Mouse (Mus musculus) liver, postnatal 0 days (tissue): ENCODE results near the gene Phf19. TPM values are rescaled to one million over a fixed set of nuclear protein-coding genes. Genes with fewer than 3 reads are reported as not detected.

Source experiments
- ATAC-seq: fragments of 200-750 bp; cut with Nextera tagmentation; 2 replicates; pipeline ENCODE4 v1.8.0; 2017; ENCODE audit warnings: mild to moderate bottlenecking, moderate library complexity
- DNase-seq: peaks from one replicate; pipeline ENCODE4 v3.0.0-alpha.2; 2016
- H3K27ac ChIP-seq: fragments of 300-500 bp; sonication (generic); 2 replicates; pipeline ENCODE4 v1.5.1; 2014; ENCODE audit warnings: antibody characterized with exemption, moderate library complexity, mild to moderate bottlenecking, low read depth
- H3K27me3 ChIP-seq: fragments of 300-500 bp; sonication (generic); 2 replicates; pipeline ENCODE4 v1.6.1; 2014; ENCODE audit warnings: low read length, control low read depth, mixed read lengths; ENCODE audit not compliant: insufficient read depth
- H3K36me3 ChIP-seq: fragments of 300-500 bp; sonication (generic); replicated peaks from 2 replicates; pipeline ENCODE4 v1.6.1; 2014; ENCODE audit warnings: mild to moderate bottlenecking, control low read depth, low read length, moderate library complexity, mixed read lengths; ENCODE audit not compliant: insufficient read depth
- H3K4me1 ChIP-seq: fragments of 300-500 bp; sonication (generic); 2 replicates; pipeline ENCODE4 v1.6.1; 2014; ENCODE audit warnings: antibody characterized with exemption, mild to moderate bottlenecking, control low read depth; ENCODE audit not compliant: insufficient read depth
- H3K4me2 ChIP-seq: fragments of 300-500 bp; sonication (generic); 2 replicates; pipeline ENCODE4 v1.6.1; 2014; ENCODE audit warnings: low read depth, mild to moderate bottlenecking, low read length, moderate library complexity, mixed read lengths
- H3K4me3 ChIP-seq: fragments of 300-500 bp; sonication (generic); 2 replicates; pipeline ENCODE4 v1.5.1; 2014; ENCODE audit warnings: low read depth, low read length
- H3K9ac ChIP-seq: fragments of 300-500 bp; sonication (generic); replicated peaks from 2 replicates; pipeline ENCODE4 v1.6.1; 2014; ENCODE audit warnings: mild to moderate bottlenecking, moderate library complexity
- H3K9me3 ChIP-seq: fragments of 300-500 bp; sonication (generic); 2 replicates; pipeline ENCODE4 v1.6.1; 2016; ENCODE audit warnings: mild to moderate bottlenecking, control low read depth, low read length, mixed read lengths
- CTCF ChIP-seq: sonication (generic); IDR thresholded peaks from 2 replicates; pipeline ENCODE4 v1.5.1; 2016; ENCODE audit warnings: antibody characterized with exemption, low read depth
- EP300 ChIP-seq: IDR thresholded peaks from 2 replicates; pipeline ENCODE4 v1.6.1; 2016; ENCODE audit warnings: antibody characterized with exemption, low read depth, mild to moderate bottlenecking
- WGBS: fragments of 180-500 bp; shearing (Covaris S2); extraction: QIAGEN DNeasy Blood & Tissue Kit; methylation state at CpG from one replicate; pipeline ENCODE4 v1.1.7; 2014; ENCODE audit not compliant: insufficient replicate concordance; 5-methylcytosine and 5-hydroxymethylcytosine counted together
- polyA plus RNA-seq: library from polyadenylated mRNA; unstranded; fragments of >200 nt; fragmentation: Nextera tagmentation; extraction: Ambion mirVana; gene quantifications from 2 replicates; pipeline ENCODE4 v1.2.1, GENCODE M21; 2015

Phf19 gene
- polyA plus RNA-seq, 1 experiment from 2014 or later: 1.1 TPM

DNA sequence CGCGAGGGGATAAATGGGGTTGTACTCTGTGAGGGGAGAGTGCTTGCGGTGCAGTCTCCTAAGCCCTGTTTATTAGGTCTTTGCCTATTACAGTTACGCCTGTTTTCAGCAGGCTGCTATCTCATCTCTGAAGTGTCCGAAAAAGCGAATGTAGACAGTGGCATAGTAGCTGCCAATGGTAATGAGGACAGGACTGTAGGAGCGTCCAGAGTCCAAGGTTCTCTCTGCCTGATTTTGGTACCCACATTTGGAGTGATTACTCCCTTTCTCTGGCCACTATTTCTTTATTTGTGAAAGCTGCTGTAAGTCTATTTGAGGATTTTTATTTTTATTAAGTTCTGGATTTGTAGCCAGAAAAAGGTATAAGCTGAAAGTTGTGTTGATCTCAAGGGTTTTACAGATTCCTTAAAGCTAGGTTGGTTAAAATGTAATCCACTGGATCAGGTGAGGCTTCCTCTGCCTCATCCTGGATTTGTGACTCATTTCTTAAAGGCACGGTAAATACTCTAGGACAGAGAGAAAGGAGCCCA, 38.9 kb downstream of the Phf19 start, which contains the start of gene Psmd5:
Gene Psmd5 (minus strand): TSS at position 153 of the 530 bp plus-strand sequence.
- H3K9me3 ChIP-seq: no peaks in the 10 kb centered on the region
- no peaks in the 10 kb centered on the region for H3K27me3 ChIP-seq
- no peaks in the 10 kb centered on the region for H3K36me3 ChIP-seq
- WGBS: 24% methylated on average over 8 of the region's 8 CpGs
- peak within 1 kb of the TSS; percentile 39; the same call in 1 of the 2 replicates for H3K9ac ChIP-seq
- DNase-seq: no peak
- TF ChIP-seq EP300 (no peak), CTCF (no peak)
- no peak for ATAC-seq
- H3K4me3 ChIP-seq: peak within 1 kb of the TSS; percentile 30
- H3K27ac ChIP-seq: peak within 1 kb of the TSS; percentile 31
- H3K4me1 ChIP-seq: peaks cover 8% of the 10 kb centered on the region
- peak within 1 kb of the TSS; percentile 61 for H3K4me2 ChIP-seq

DNA sequence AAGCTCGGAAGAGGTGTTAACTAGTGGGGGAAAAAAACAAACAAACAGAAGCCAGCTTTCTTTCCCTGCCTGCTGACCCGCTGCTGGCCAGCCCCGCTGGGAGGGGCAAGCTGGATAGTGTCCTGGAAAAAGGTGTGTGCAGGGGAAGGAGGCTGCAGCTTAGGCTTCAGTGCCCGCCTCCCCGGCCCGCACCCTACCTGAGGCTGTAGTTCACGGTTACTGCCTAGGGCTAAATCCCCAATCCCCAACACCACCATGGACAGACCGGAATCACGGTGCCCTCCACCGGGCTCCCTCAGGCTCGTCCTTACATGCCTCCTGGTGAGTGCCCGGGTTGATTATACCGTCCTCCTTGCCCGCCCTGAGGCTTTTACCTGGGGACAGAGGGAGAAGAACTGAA, 39.6 kb downstream of the Phf19 start, which contains the start of gene Cutal:
Gene Cutal (plus strand): TSS at position 126 of the 400 bp plus-strand sequence.
- H3K4me1 ChIP-seq: peaks cover 11% of the 10 kb centered on the region
- TF ChIP-seq CTCF: no peak
- no peak for TF ChIP-seq EP300
- H3K27ac ChIP-seq: peak within 1 kb of the TSS; percentile 31
- ATAC-seq (no peak), DNase-seq (peak; percentile 52)
- no peaks in the 10 kb centered on the region for H3K36me3 ChIP-seq
- WGBS: 22% methylated on average over 14 of the region's 14 CpGs
- peak within 1 kb of the TSS; percentile 39; the same call in 1 of the 2 replicates for H3K9ac ChIP-seq
- H3K27me3 ChIP-seq: no peaks in the 10 kb centered on the region
- no peaks in the 10 kb centered on the region for H3K9me3 ChIP-seq
- H3K4me2 ChIP-seq: peak within 1 kb of the TSS; percentile 61
- H3K4me3 ChIP-seq: peak within 1 kb of the TSS; percentile 30

DNA sequence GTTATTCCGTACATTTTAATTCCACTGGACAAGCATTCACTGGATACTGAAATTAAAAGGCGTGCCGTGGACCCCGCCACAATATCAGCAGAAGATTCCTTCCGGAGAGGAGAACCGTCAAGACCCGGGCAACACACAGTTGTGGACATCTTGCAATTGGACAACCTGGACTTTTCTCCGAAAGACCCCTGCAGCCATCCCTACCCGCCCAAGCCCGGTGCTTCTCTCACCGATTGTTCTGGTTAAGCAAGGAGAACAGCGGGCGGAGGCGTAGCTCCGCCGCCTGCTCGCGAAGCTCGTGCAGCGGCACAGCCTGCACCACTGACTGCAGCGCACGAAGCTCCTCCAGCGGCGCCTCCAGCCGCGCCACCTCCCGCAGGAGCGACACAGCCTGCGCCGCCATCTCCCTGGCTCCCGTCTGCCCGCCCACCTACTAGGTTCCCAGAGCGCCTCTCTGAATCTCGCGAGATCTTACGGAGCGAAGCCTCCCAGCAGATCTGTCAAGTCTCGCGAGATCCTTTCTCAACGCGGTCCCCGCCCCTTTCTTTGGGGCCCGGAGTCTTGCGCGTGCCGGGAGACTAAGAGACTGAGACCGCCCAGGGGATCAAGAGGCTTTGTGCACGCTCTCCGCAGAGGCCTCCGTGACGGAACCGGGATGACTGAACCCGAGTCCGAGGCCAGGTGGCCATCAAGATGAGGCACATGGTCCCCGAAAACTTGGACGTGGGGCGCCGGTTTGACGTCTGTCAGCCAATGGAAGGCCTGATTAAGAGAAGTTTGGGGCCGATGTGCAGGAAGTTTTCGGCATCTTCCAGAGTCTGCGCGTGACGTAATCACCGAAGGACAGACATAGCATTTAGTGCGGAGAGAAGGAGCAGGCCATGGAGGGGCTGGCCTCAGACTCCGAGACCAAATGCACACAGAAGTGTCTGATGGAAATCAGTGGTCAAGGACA, 43.0 kb downstream of the Phf19 start:
- Histone ChIP-seq H3K36me3 (peaks cover 7% of the 10 kb centered on the region), H3K9me3 (no peaks in the 10 kb centered on the region), H3K4me3 (peak overlapping the region; percentile 75), H3K27ac (peak overlapping the region; percentile 79), H3K9ac (peak overlapping the region; percentile 80), H3K4me1 (peaks cover 19% of the 10 kb centered on the region), H3K27me3 (no peaks in the 10 kb centered on the region), H3K4me2 (peak overlapping the region; percentile 82)
- peak; percentile 97 for DNase-seq
- ATAC-seq: peak; percentile 96
- TF ChIP-seq CTCF: no peak
- TF ChIP-seq EP300: peak; percentile 96
- under 1% methylated on average over 67 of the region's 67 CpGs for WGBS

DNA sequence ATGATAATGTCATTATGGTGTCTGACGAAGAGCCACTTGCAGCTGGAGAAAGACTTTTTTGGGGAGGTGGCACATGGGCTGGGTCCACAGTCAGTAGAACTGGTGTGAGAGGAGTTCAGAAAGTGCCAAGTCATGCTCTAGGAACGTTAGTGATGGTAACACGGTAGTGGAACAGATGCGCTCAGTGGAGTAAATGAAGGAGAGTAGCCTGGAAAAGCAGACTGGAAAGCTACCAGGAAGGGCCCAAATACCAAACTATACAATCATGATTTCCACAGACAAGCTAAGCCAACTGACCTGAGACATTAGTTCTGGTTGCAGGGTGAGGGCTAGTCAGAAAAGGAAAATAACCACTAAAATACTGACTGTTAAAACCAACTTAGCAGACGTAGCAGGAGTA, 44.1 kb downstream of the Phf19 start:
- Histone ChIP-seq H3K4me1 (peaks cover 19% of the 10 kb centered on the region), H3K9me3 (no peaks in the 10 kb centered on the region), H3K4me2 (peak overlapping the region; percentile 82), H3K9ac (peak overlapping the region; percentile 80), H3K27me3 (no peaks in the 10 kb centered on the region), H3K27ac (peak overlapping the region; percentile 79), H3K4me3 (peak overlapping the region; percentile 75), H3K36me3 (peaks cover 18% of the 10 kb centered on the region)
- ATAC-seq: peak; percentile 49
- peak; percentile 41 for DNase-seq
- TF ChIP-seq CTCF (no peak), EP300 (no peak)
- WGBS: 13% methylated on average over 5 of the region's 5 CpGs

DNA sequence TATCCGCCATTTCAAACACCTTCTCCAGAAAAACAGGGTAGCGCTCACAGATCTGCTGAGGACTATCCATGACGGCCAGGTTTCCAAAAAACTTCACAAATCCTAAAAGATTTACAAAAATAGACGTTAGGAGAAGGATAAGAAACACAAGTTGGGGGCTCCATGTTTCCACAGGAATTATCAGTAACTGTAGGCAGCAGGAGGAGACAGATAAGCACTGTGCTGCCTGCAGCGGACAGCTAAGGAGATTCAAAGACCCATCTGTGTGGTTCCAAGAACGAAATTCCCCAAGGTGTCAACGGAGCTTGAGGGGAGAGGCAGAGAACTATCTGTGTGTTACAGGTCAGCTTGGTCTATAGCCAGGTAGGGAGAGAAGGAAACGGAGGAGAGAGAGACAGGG, 56.1 kb downstream of the Phf19 start:
- no peak overlapping the region for H3K4me3 ChIP-seq
- H3K4me1 ChIP-seq: no peaks in the 10 kb centered on the region
- peaks cover 86% of the 10 kb centered on the region for H3K36me3 ChIP-seq
- 0 out of 2 replicates have a peak, but pooled peaks have one; percentile 15 for ATAC-seq
- DNase-seq: no peak
- 65% methylated on average over 8 of the region's 8 CpGs for WGBS
- no peaks in the 10 kb centered on the region for H3K27me3 ChIP-seq
- TF ChIP-seq CTCF (no peak), EP300 (0 out of 2 replicates have a peak, but pooled peaks have one; percentile 31)
- H3K4me2 ChIP-seq: no peak overlapping the region
- H3K9me3 ChIP-seq: no peaks in the 10 kb centered on the region
- H3K27ac ChIP-seq: no peak overlapping the region
- no peak overlapping the region for H3K9ac ChIP-seq

DNA sequence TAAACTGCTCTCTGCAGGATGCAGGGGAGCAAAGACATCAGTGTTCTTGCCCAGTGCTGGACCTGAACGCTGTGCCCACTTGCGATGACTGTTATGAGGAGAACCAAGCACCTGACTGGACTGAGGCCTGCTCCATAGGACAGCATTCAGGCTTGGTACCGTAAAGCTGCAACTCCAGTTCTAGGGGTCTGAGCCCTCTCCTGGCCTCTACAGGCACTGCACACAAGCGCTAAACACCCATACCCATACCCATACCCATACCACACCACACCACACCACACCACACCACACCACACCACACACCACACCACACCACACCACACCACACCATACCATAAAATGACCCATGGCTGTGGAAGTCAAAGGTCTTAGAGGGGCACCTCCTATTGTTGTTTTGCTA, 58.6 kb downstream of the Phf19 start:
- Histone ChIP-seq H3K27me3 (no peaks in the 10 kb centered on the region), H3K4me3 (no peak overlapping the region), H3K27ac (no peak overlapping the region), H3K36me3 (peaks cover 89% of the 10 kb centered on the region), H3K4me2 (no peak overlapping the region), H3K9me3 (no peaks in the 10 kb centered on the region), H3K9ac (no peak overlapping the region), H3K4me1 (no peaks in the 10 kb centered on the region)
- 94% methylated on average over 4 of the region's 4 CpGs for WGBS
- ATAC-seq (peak; percentile 35; the same call in 1 of the 2 replicates), DNase-seq (peak; percentile 26)
- TF ChIP-seq EP300 (no peak), CTCF (peak; percentile 56)
